Mouse (Mus musculus): ENCODE measurements at regions not wholly inside any gene's neighbourhood (a gene's known extent, or its start where the extent isn't known, plus 50 kb on each side); places are given as distances from the start of the nearest gene placed in this dataset.
A peak's percentile ranks its signal among the peaks of the same experiment; 100 is the strongest.

- no peak for ATAC-seq (ENCODE audit: low read depth)
- WGBS: 62% methylated on average over 6 of the region's 6 CpGs
These were observed 339.4 kb downstream of the Dhx35 start for GRCm38 (mm10) chr2:159134042-159134441.

GRCm38 (mm10) chr2:159138603-159139002 lies 344.0 kb downstream of the Dhx35 start:
- DNase-seq (ENCODE audit: low spot score) (no peak), ATAC-seq (ENCODE audit: low read depth) (no peak)
- no peaks in the 10 kb centered on the region for H3K4me1 ChIP-seq (ENCODE audit: control insufficient read depth, insufficient read depth, low read length)
- WGBS: 94% methylated on average over 2 of the region's 2 CpGs
- H3K4me2 ChIP-seq (ENCODE audit: low read depth, low read length): no peak overlapping the region
- H3K27me3 ChIP-seq (replicated peaks; ENCODE audit: control insufficient read depth, insufficient read depth, low read length): no peaks in the 10 kb centered on the region
- H3K9me3 ChIP-seq (ENCODE audit: control insufficient read depth, low read length): no peaks in the 10 kb centered on the region
- no peak overlapping the region for H3K4me3 ChIP-seq (ENCODE audit: low read depth, low read length)
- H3K9ac ChIP-seq (ENCODE audit: low read depth, low read length): no peak overlapping the region
- H3K36me3 ChIP-seq (ENCODE audit: control insufficient read depth, insufficient read depth, low read length): no peaks in the 10 kb centered on the region
- no peak overlapping the region for H3K27ac ChIP-seq (replicated peaks; ENCODE audit: low read depth, low read length)

More at GRCm38 (mm10) chr2:159134042-159134441, 339.4 kb downstream of the Dhx35 start:
- no peaks in the 10 kb centered on the region for H3K36me3 ChIP-seq (ENCODE audit: control insufficient read depth, insufficient read depth, low read length)
- no peak overlapping the region for H3K4me3 ChIP-seq (ENCODE audit: low read depth, low read length)
- H3K4me1 ChIP-seq (ENCODE audit: control insufficient read depth, insufficient read depth, low read length): no peaks in the 10 kb centered on the region
- no peak overlapping the region for H3K4me2 ChIP-seq (ENCODE audit: low read depth, low read length)
- H3K27ac ChIP-seq (replicated peaks; ENCODE audit: low read depth, low read length): no peak overlapping the region
- H3K9me3 ChIP-seq (ENCODE audit: control insufficient read depth, low read length): peaks cover 7% of the 10 kb centered on the region
- no peak overlapping the region for H3K9ac ChIP-seq (ENCODE audit: low read depth, low read length)
- H3K27me3 ChIP-seq (replicated peaks; ENCODE audit: control insufficient read depth, insufficient read depth, low read length): no peaks in the 10 kb centered on the region
- peak; percentile 20 for DNase-seq (ENCODE audit: low spot score)

DNA sequence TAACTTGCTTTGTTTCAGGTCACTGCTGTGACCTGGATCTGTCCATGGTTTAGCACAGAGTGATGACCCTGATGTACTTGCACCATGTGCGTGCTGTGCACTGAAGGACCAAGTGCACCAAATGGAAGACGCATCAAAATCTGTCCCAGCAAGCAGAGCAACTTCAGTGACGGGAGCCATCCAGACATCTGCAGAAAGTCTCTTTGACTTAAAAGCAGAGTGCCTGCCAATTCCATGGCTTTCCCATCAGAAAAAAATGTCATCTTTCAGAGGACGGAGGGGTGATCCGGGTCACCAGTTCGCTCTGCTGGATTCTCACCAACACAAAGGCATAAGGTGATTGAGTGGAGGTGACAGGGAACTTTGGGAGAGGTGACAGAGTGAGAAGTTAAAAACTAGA lies 351.4 kb downstream of the Dhx35 start:
- no peak overlapping the region for H3K4me2 ChIP-seq (ENCODE audit: low read depth, low read length)
- ATAC-seq (ENCODE audit: low read depth) (no peak), DNase-seq (ENCODE audit: low spot score) (no peak)
- H3K27ac ChIP-seq (replicated peaks; ENCODE audit: low read depth, low read length): no peak overlapping the region
- H3K4me1 ChIP-seq (ENCODE audit: control insufficient read depth, insufficient read depth, low read length): no peaks in the 10 kb centered on the region
- H3K27me3 ChIP-seq (replicated peaks; ENCODE audit: control insufficient read depth, insufficient read depth, low read length): no peaks in the 10 kb centered on the region
- no peak overlapping the region for H3K4me3 ChIP-seq (ENCODE audit: low read depth, low read length)
- no peaks in the 10 kb centered on the region for H3K36me3 ChIP-seq (ENCODE audit: control insufficient read depth, insufficient read depth, low read length)
- 77% methylated on average over 6 of the region's 6 CpGs for WGBS
- H3K9ac ChIP-seq (ENCODE audit: low read depth, low read length): no peak overlapping the region
- H3K9me3 ChIP-seq (ENCODE audit: control insufficient read depth, low read length): no peaks in the 10 kb centered on the region

DNA sequence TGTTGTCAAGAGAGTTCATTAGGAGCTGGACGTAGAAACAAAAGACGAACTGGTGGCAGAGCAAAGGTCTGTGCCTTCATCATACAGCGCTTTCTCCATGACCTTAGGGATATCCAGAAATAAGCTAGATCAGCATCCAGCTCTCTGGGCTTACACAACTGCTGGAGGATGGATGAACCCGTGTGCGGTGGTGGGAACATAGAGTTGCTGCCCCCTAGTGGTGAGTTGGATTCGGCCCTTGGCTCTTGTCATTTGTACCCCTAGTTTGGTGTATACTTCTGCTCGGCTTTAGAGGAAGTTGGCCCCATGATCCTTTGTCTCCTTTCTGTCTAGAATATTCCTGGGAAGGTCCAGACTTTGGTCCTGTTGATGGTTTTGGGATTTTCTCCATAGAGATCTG lies 369.4 kb downstream of the Dhx35 start:
- Histone ChIP-seq H3K9me3 (ENCODE audit: control insufficient read depth, low read length) (no peaks in the 10 kb centered on the region), H3K27me3 (replicated peaks; ENCODE audit: control insufficient read depth, insufficient read depth, low read length) (no peaks in the 10 kb centered on the region), H3K9ac (ENCODE audit: low read depth, low read length) (no peak overlapping the region), H3K27ac (replicated peaks; ENCODE audit: low read depth, low read length) (no peak overlapping the region), H3K4me3 (ENCODE audit: low read depth, low read length) (no peak overlapping the region), H3K4me1 (ENCODE audit: control insufficient read depth, insufficient read depth, low read length) (no peaks in the 10 kb centered on the region), H3K36me3 (ENCODE audit: control insufficient read depth, insufficient read depth, low read length) (no peaks in the 10 kb centered on the region), H3K4me2 (ENCODE audit: low read depth, low read length) (no peak overlapping the region)
- no peak for ATAC-seq (ENCODE audit: low read depth)
- WGBS: 44% methylated on average over 7 of the region's 7 CpGs
- peak; percentile 31 for DNase-seq (ENCODE audit: low spot score)

- Histone ChIP-seq H3K9ac (ENCODE audit: low read depth, low read length) (no peak overlapping the region), H3K9me3 (ENCODE audit: control insufficient read depth, low read length) (no peaks in the 10 kb centered on the region), H3K4me2 (ENCODE audit: low read depth, low read length) (no peak overlapping the region), H3K36me3 (ENCODE audit: control insufficient read depth, insufficient read depth, low read length) (no peaks in the 10 kb centered on the region), H3K27ac (replicated peaks; ENCODE audit: low read depth, low read length) (no peak overlapping the region), H3K4me1 (ENCODE audit: control insufficient read depth, insufficient read depth, low read length) (no peaks in the 10 kb centered on the region), H3K4me3 (ENCODE audit: low read depth, low read length) (no peak overlapping the region), H3K27me3 (replicated peaks; ENCODE audit: control insufficient read depth, insufficient read depth, low read length) (no peaks in the 10 kb centered on the region)
- WGBS: 57% methylated on average over 7 of the region's 7 CpGs
- DNase-seq (ENCODE audit: low spot score): no peak
- ATAC-seq (ENCODE audit: low read depth): no peak
These were observed 374.0 kb downstream of the Dhx35 start for GRCm38 (mm10) chr2:159168553-159169064.

DNA sequence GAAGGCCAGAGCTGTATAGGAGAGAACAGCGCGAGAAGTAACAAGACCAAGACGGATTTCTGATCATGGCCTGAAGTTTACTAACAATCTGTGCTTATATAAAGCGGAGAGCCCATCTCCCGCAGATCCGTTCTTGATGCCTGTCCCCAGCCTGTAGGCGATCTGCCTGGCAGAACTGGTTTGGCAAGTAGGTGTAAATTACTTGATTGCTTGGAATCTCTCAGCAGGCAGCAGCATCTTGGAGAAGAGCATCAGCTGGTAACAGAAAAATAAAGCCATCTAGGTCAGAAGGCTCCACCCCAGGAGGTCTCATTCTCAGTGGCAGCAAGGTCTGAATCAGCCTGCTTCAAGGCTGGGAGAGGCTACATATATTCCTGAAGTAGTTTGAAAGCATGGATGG lies 401.5 kb downstream of the Dhx35 start:
- H3K9me3 ChIP-seq (ENCODE audit: control insufficient read depth, low read length): no peaks in the 10 kb centered on the region
- no peak overlapping the region for H3K4me2 ChIP-seq (ENCODE audit: low read depth, low read length)
- H3K4me3 ChIP-seq (ENCODE audit: low read depth, low read length): no peak overlapping the region
- ATAC-seq (ENCODE audit: low read depth) (no peak), DNase-seq (ENCODE audit: low spot score) (peak; percentile 66)
- H3K27ac ChIP-seq (replicated peaks; ENCODE audit: low read depth, low read length): no peak overlapping the region
- H3K4me1 ChIP-seq (ENCODE audit: control insufficient read depth, insufficient read depth, low read length): no peaks in the 10 kb centered on the region
- no peaks in the 10 kb centered on the region for H3K36me3 ChIP-seq (ENCODE audit: control insufficient read depth, insufficient read depth, low read length)
- no peak overlapping the region for H3K9ac ChIP-seq (ENCODE audit: low read depth, low read length)
- H3K27me3 ChIP-seq (replicated peaks; ENCODE audit: control insufficient read depth, insufficient read depth, low read length): no peaks in the 10 kb centered on the region
- 51% methylated on average over 7 of the region's 7 CpGs for WGBS

GRCm38 (mm10) chr2:159232266-159232665 lies 437.7 kb downstream of the Dhx35 start:
- Histone ChIP-seq H3K4me1 (ENCODE audit: control insufficient read depth, insufficient read depth, low read length) (no peaks in the 10 kb centered on the region), H3K9ac (ENCODE audit: low read depth, low read length) (no peak overlapping the region), H3K4me2 (ENCODE audit: low read depth, low read length) (no peak overlapping the region), H3K27me3 (replicated peaks; ENCODE audit: control insufficient read depth, insufficient read depth, low read length) (no peaks in the 10 kb centered on the region), H3K36me3 (ENCODE audit: control insufficient read depth, insufficient read depth, low read length) (no peaks in the 10 kb centered on the region), H3K27ac (replicated peaks; ENCODE audit: low read depth, low read length) (no peak overlapping the region), H3K4me3 (ENCODE audit: low read depth, low read length) (no peak overlapping the region), H3K9me3 (ENCODE audit: control insufficient read depth, low read length) (no peaks in the 10 kb centered on the region)
- DNase-seq (ENCODE audit: low spot score) (no peak), ATAC-seq (ENCODE audit: low read depth) (no peak)
- WGBS: 44% methylated on average over 2 of the region's 2 CpGs

DNA sequence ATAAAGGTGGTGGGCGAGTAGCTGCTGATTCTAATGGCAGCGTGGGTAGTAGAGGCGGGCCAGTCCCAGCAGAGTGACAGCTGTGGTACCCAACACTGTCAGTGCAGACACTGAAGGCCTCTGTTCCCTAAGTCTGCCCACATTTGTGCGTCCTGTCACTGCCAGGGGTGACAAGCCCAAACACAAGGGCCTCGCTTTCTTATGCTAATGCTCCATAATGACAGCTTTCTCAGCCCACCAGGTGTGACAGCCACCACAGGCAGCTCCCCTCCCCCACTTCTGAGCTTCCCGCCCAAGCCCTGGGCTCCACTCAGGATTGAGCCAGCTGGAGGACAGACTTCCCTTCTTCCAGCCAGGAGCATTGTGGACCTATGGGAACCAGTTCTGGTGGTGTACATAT lies 440.4 kb downstream of the Dhx35 start:
- H3K9me3 ChIP-seq (ENCODE audit: control insufficient read depth, low read length): no peaks in the 10 kb centered on the region
- H3K27me3 ChIP-seq (replicated peaks; ENCODE audit: control insufficient read depth, insufficient read depth, low read length): no peaks in the 10 kb centered on the region
- no peak for ATAC-seq (ENCODE audit: low read depth)
- 43% methylated on average over 6 of the region's 6 CpGs for WGBS
- no peak overlapping the region for H3K4me2 ChIP-seq (ENCODE audit: low read depth, low read length)
- H3K27ac ChIP-seq (replicated peaks; ENCODE audit: low read depth, low read length): no peak overlapping the region
- no peak overlapping the region for H3K9ac ChIP-seq (ENCODE audit: low read depth, low read length)
- H3K36me3 ChIP-seq (ENCODE audit: control insufficient read depth, insufficient read depth, low read length): no peaks in the 10 kb centered on the region
- DNase-seq (ENCODE audit: low spot score): no peak
- no peaks in the 10 kb centered on the region for H3K4me1 ChIP-seq (ENCODE audit: control insufficient read depth, insufficient read depth, low read length)
- no peak overlapping the region for H3K4me3 ChIP-seq (ENCODE audit: low read depth, low read length)

DNA sequence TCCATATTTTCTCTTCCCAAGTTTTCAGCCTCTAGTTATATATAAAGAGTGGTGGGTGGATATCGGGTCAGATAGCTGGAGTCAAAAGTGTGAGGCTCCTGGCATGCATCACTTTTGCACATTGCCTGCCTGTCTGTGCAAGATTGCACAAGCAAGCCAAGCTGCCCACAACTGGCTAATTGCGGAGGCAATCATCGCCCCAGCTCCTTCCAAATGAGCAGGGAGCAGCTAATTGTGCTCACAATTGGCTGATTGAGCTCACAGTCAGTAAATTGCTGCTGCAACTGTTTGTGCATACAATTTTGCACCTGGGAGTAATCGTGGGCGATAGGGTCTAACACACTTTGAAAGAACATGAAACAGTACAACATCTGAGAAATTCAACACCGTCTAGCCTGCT lies 455.5 kb downstream of the Dhx35 start:
- WGBS: 64% methylated on average over 6 of the region's 6 CpGs
- DNase-seq (ENCODE audit: low spot score) (no peak), ATAC-seq (ENCODE audit: low read depth) (no peak)
- H3K27me3 ChIP-seq (replicated peaks; ENCODE audit: control insufficient read depth, insufficient read depth, low read length): no peaks in the 10 kb centered on the region
- H3K9me3 ChIP-seq (ENCODE audit: control insufficient read depth, low read length): no peaks in the 10 kb centered on the region
- H3K4me1 ChIP-seq (ENCODE audit: control insufficient read depth, insufficient read depth, low read length): no peaks in the 10 kb centered on the region
- H3K4me2 ChIP-seq (ENCODE audit: low read depth, low read length): no peak overlapping the region
- H3K4me3 ChIP-seq (ENCODE audit: low read depth, low read length): no peak overlapping the region
- no peak overlapping the region for H3K9ac ChIP-seq (ENCODE audit: low read depth, low read length)
- no peak overlapping the region for H3K27ac ChIP-seq (replicated peaks; ENCODE audit: low read depth, low read length)
- H3K36me3 ChIP-seq (ENCODE audit: control insufficient read depth, insufficient read depth, low read length): no peaks in the 10 kb centered on the region

Data from embryonic facial prominence, embryonic 14.5 days (tissue).